Mouse (Mus musculus) forebrain, embryonic 11.5 days (tissue): ENCODE data around the gene Nsun5. TPM values are rescaled to one million over a fixed set of nuclear protein-coding genes. Genes with fewer than 3 reads are reported as not detected.

Source experiments
- ATAC-seq: fragments of 200-750 bp; cut with Nextera tagmentation; replicated peaks from 2 replicates; pipeline ENCODE4 v1.8.0; 2017; ENCODE audit warnings: moderate TSS enrichment; ENCODE audit not compliant: low FRiP score
- DNase-seq: peaks from one replicate; pipeline ENCODE4 v3.0.0-alpha.2; 2017; ENCODE audit warnings: low spot score
- H3K27ac ChIP-seq: fragments of 300-500 bp; sonication (generic); 2 replicates; pipeline ENCODE4 v1.5.1; 2014; ENCODE audit warnings: low read depth, low read length
- H3K27me3 ChIP-seq: fragments of 300-500 bp; sonication (generic); 2 replicates; pipeline ENCODE4 v1.6.1; 2014; ENCODE audit warnings: mild to moderate bottlenecking, low read length, mixed read lengths; ENCODE audit not compliant: control insufficient read depth, insufficient read depth
- H3K36me3 ChIP-seq: fragments of 300-500 bp; sonication (generic); 2 replicates; pipeline ENCODE4 v1.6.1; 2014; ENCODE audit warnings: mild to moderate bottlenecking, low read length, moderate library complexity, mixed read lengths; ENCODE audit not compliant: control insufficient read depth, insufficient read depth
- H3K4me1 ChIP-seq: fragments of 300-500 bp; sonication (generic); replicated peaks from 2 replicates; pipeline ENCODE4 v1.6.1; 2014; ENCODE audit warnings: low read length, mixed read lengths; ENCODE audit not compliant: control insufficient read depth, insufficient read depth
- H3K4me2 ChIP-seq: fragments of 300-500 bp; sonication (generic); 2 replicates; pipeline ENCODE4 v1.6.1; 2014; ENCODE audit warnings: low read depth, mild to moderate bottlenecking, low read length, moderate library complexity, mixed read lengths; ENCODE audit not compliant: severe bottlenecking
- H3K4me3 ChIP-seq: fragments of 300-500 bp; sonication (generic); 2 replicates; pipeline ENCODE4 v1.5.1; 2014; ENCODE audit warnings: low read depth, low read length
- H3K9ac ChIP-seq: fragments of 300-500 bp; sonication (generic); 2 replicates; pipeline ENCODE4 v1.6.1; 2014; ENCODE audit warnings: low read length
- H3K9me3 ChIP-seq: fragments of 300-500 bp; sonication (generic); 2 replicates; pipeline ENCODE4 v1.6.1; 2016; ENCODE audit warnings: low read length, mixed read lengths; ENCODE audit not compliant: control insufficient read depth
- WGBS: fragments of 180-500 bp; shearing (Covaris S2); extraction: QIAGEN DNeasy Blood & Tissue Kit; methylation state at CpG from one replicate; pipeline ENCODE4 v1.1.7; 2014; 5-methylcytosine and 5-hydroxymethylcytosine counted together
- polyA plus RNA-seq: library from polyadenylated mRNA; unstranded; fragments of >200 nt; fragmentation: Nextera tagmentation; extraction: Ambion mirVana; gene quantifications from 2 replicates; pipeline ENCODE4 v1.2.1, GENCODE M21; 2014

Nsun5 gene
- polyA plus RNA-seq, 1 experiment from 2014 or later: 33.0 TPM

GRCm38 (mm10) chr5:135380681-135381080 is 10.9 kb downstream of the Nsun5 start:
- Histone ChIP-seq H3K9ac (no peak overlapping the region), H3K4me2 (no peak overlapping the region), H3K27ac (no peak overlapping the region), H3K4me1 (no peaks in the 10 kb centered on the region), H3K9me3 (no peaks in the 10 kb centered on the region), H3K4me3 (no peak overlapping the region), H3K27me3 (no peaks in the 10 kb centered on the region), H3K36me3 (peaks cover 53% of the 10 kb centered on the region)
- no peak for DNase-seq
- no peak for ATAC-seq
- 94% methylated on average over 4 of the region's 4 CpGs for WGBS

- peaks cover 51% of the 10 kb centered on the region for H3K36me3 ChIP-seq
- 94% methylated on average over 10 of the region's 10 CpGs for WGBS
- H3K4me1 ChIP-seq: no peaks in the 10 kb centered on the region
- H3K27me3 ChIP-seq: no peaks in the 10 kb centered on the region
- DNase-seq: no peak
- H3K4me3 ChIP-seq: no peak overlapping the region
- no peak overlapping the region for H3K4me2 ChIP-seq
- H3K9me3 ChIP-seq: no peaks in the 10 kb centered on the region
- H3K9ac ChIP-seq: no peak overlapping the region
- no peak for ATAC-seq
- H3K27ac ChIP-seq: no peak overlapping the region
Measured at GRCm38 (mm10) chr5:135381356-135381925, 11.7 kb downstream of the Nsun5 start.

- peaks cover 52% of the 10 kb centered on the region for H3K36me3 ChIP-seq
- no peak for ATAC-seq
Measured at GRCm38 (mm10) chr5:135382746-135383145, 13.0 kb downstream of the Nsun5 start.

GRCm38 (mm10) chr5:135383771-135384170 is 14.0 kb downstream of the Nsun5 start:
- peaks cover 44% of the 10 kb centered on the region for H3K36me3 ChIP-seq
- WGBS: 88% methylated on average over 10 of the region's 10 CpGs
- ATAC-seq: no peak

More at GRCm38 (mm10) chr5:135382746-135383145, 13.0 kb downstream of the Nsun5 start:
- no peak overlapping the region for H3K27ac ChIP-seq
- DNase-seq: no peak
- whole genome bisulfite sequencing: 95% methylated on average over 7 of the region's 7 CpGs
- H3K4me1 ChIP-seq: no peaks in the 10 kb centered on the region
- H3K4me3 ChIP-seq: no peak overlapping the region
- H3K27me3 ChIP-seq: no peaks in the 10 kb centered on the region
- H3K9ac ChIP-seq: no peak overlapping the region
- H3K4me2 ChIP-seq: no peak overlapping the region
- no peaks in the 10 kb centered on the region for H3K9me3 ChIP-seq

GRCm38 (mm10) chr5:135394004-135394823 is 24.5 kb downstream of the Nsun5 start, which contains the start of gene Pom121:
Gene Pom121, minus strand, starts transcription at chr5:135394546.
- Histone ChIP-seq H3K4me3 (peak within 1 kb of the TSS; percentile 97), H3K9ac (peak within 1 kb of the TSS; percentile 97), H3K4me2 (peak within 1 kb of the TSS; percentile 49), H3K36me3 (peaks cover 8% of the 10 kb centered on the region; the same call in 1 of the 2 replicates), H3K9me3 (no peaks in the 10 kb centered on the region), H3K27ac (peak within 1 kb of the TSS; percentile 75), H3K27me3 (no peaks in the 10 kb centered on the region), H3K4me1 (peaks cover 7% of the 10 kb centered on the region; the same call in 1 of the 2 replicates)
- WGBS: under 1% methylated on average over 92 of the region's 110 CpGs
- DNase-seq: peak; percentile 91
- ATAC-seq: peak; percentile 88

More at GRCm38 (mm10) chr5:135383771-135384170, 14.0 kb downstream of the Nsun5 start:
- DNase-seq: no peak
- H3K9ac ChIP-seq: no peak overlapping the region
- no peaks in the 10 kb centered on the region for H3K9me3 ChIP-seq
- H3K27me3 ChIP-seq: no peaks in the 10 kb centered on the region
- H3K4me1 ChIP-seq: no peaks in the 10 kb centered on the region
- no peak overlapping the region for H3K27ac ChIP-seq
- no peak overlapping the region for H3K4me2 ChIP-seq
- no peak overlapping the region for H3K4me3 ChIP-seq

GRCm38 (mm10) chr5:135395826-135396225 is 26.1 kb downstream of the Nsun5 start:
- Histone ChIP-seq H3K27ac (no peak overlapping the region), H3K9ac (no peak overlapping the region), H3K27me3 (no peaks in the 10 kb centered on the region), H3K9me3 (no peaks in the 10 kb centered on the region), H3K4me2 (no peak overlapping the region), H3K4me3 (no peak overlapping the region), H3K4me1 (peaks cover 7% of the 10 kb centered on the region; the same call in 1 of the 2 replicates), H3K36me3 (no peaks in the 10 kb centered on the region; the same call in 1 of the 2 replicates)
- WGBS: 53% methylated on average over 5 of the region's 5 CpGs
- no peak for ATAC-seq
- DNase-seq: no peak

GRCm38 (mm10) chr5:135399382-135399781 is 29.6 kb downstream of the Nsun5 start:
- DNase-seq (no peak), ATAC-seq (no peak)
- H3K27me3 ChIP-seq: no peaks in the 10 kb centered on the region
- no peaks in the 10 kb centered on the region for H3K9me3 ChIP-seq
- no peak overlapping the region for H3K4me2 ChIP-seq
- H3K4me3 ChIP-seq: no peak overlapping the region
- WGBS: 73% methylated on average over 6 of the region's 6 CpGs
- H3K4me1 ChIP-seq: peaks cover 3% of the 10 kb centered on the region; the same call in 1 of the 2 replicates
- H3K36me3 ChIP-seq: no peaks in the 10 kb centered on the region
- H3K9ac ChIP-seq: no peak overlapping the region
- H3K27ac ChIP-seq: no peak overlapping the region

- H3K4me1 ChIP-seq: 0 out of 2 replicates have a peak, but pooled peaks cover 2% of the 10 kb centered on the region
- no peak overlapping the region for H3K4me3 ChIP-seq
- WGBS: 11% methylated on average over 2 of the region's 2 CpGs
- no peaks in the 10 kb centered on the region for H3K36me3 ChIP-seq
- H3K27ac ChIP-seq: no peak overlapping the region
- DNase-seq: peak; percentile 87
- H3K9me3 ChIP-seq: no peaks in the 10 kb centered on the region
- H3K27me3 ChIP-seq: no peaks in the 10 kb centered on the region
- H3K4me2 ChIP-seq: no peak overlapping the region
- H3K9ac ChIP-seq: no peak overlapping the region
- no peak for ATAC-seq
Measured at GRCm38 (mm10) chr5:135400244-135400643, 30.5 kb downstream of the Nsun5 start.
